Mouse (Mus musculus) frontal cortex, adult 2 months (tissue): ENCODE measurements around the gene Nrxn1. TPM values are rescaled to one million over a fixed set of nuclear protein-coding genes. Genes with fewer than 3 reads are reported as not detected.
A peak's percentile ranks its signal among the peaks of the same experiment; 100 is the strongest.

Experiments
- DNase-seq, 2 experiments: peaks; one replicate each; pipeline ENCODE4 v3.0.0; 2022; ENCODE audit warnings: low spot score in 1 of 2; ENCODE audit errors: extremely low spot score in 1 of 2
- polyA plus RNA-seq: library from polyadenylated mRNA; depleted of rRNA; stranded (reverse); fragments of >200 nt; gene quantifications from 2 replicates; pipeline ENCODE4 v1.2.3, GENCODE M21; 2012

The Nrxn1 gene
- polyA plus RNA-seq, 1 experiment: 196 TPM

DNA sequence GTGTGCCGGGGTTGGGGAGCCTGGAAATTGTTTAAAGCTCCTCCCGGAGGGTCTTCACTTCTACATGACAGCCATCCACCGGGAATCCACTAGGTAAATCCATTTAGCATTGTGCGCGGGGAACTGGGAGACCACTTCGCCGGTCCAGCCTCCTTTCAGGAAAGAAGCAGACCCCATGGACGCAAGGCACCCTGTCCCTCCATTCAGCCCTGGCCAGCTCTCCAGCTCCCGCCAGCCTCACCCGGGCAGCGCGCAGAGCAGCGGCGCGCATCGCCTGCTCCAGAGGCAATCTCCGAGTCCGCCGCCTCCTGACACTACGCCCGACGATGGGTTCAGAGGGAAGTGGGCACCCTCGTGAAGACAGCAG, 637.5 kb downstream of the Nrxn1 start:
- peak in 1 of 2 experiments; percentile 51 for DNase-seq

GRCm38 (mm10) chr17:90454738-90455408, 638.0 kb downstream of the Nrxn1 start:
- DNase-seq: peak in 1 of 2 experiments; percentile 32

DNA sequence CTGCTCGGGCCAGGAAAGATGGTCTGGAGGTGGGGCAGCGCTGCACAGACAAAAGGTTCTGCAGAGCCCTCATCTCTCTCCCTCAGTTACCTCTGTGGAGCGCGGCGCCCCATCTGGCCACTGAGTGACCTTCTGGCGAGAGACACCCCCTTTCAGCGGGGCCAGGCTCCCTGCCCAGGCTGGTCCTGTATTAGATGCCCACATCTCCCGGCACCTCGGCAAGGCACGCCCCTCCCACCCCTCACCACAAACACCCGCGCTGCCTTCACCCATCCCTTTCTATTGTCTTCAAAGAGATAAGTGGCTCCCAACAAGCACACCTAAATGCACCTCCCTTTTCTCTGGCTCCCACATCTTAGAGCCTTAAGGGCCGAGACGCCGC, 638.5 kb downstream of the Nrxn1 start:
- peak in 1 of 2 experiments; percentile 27 for DNase-seq

DNA sequence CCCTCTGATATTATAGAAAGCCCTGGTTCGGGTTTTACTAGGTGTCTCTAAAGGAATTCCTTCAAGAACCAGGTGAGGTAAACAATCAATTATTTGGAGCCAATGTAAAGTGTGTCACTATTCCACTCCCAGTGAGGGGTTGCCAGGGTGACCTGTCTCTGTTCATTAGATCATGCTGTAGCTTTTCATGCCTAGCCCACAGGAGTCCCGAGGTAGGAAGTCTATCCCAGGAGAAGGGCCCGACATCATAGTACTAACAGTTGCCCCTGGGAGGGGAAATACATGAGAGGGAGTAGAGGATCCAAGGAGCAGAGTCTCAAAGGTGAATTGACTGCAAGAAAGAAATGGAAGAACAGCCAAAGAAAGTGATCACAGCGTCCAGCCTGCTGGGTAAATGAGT, 639.6 kb downstream of the Nrxn1 start:
- DNase-seq: no peak

DNA sequence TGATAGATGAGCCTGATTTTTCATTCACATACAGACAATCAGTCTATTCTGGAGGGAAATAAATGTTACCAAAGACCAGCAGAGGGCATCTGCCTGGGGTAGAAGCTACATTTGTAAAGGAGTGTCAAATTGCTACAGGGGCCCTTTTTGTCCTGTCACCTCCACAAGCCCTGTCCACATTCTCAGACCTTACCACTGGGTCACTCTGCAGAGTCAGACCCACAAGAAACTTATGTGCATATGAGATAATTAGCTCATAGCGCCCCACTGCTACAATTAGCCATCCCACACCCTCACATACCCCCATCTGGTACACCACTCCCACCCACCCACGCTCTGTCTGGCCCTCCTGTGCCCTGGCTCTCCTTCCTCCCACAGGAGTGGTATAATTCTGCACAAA, 640.1 kb downstream of the Nrxn1 start:
- peak in 1 of 2 experiments; percentile 52 for DNase-seq

- DNase-seq: peak in 1 of 2 experiments; percentile 54
Observed at GRCm38 (mm10) chr17:90451384-90451783, 641.5 kb downstream of the Nrxn1 start.

- no peak for DNase-seq
Observed at GRCm38 (mm10) chr17:90443067-90443466, 649.8 kb downstream of the Nrxn1 start.

- DNase-seq: peak in 1 of 2 experiments; percentile 54
Observed at GRCm38 (mm10) chr17:90435836-90436235, 657.0 kb downstream of the Nrxn1 start.

- peak in 1 of 2 experiments; percentile 16 for DNase-seq
Observed at GRCm38 (mm10) chr17:90435371-90435770, 657.5 kb downstream of the Nrxn1 start.

DNA sequence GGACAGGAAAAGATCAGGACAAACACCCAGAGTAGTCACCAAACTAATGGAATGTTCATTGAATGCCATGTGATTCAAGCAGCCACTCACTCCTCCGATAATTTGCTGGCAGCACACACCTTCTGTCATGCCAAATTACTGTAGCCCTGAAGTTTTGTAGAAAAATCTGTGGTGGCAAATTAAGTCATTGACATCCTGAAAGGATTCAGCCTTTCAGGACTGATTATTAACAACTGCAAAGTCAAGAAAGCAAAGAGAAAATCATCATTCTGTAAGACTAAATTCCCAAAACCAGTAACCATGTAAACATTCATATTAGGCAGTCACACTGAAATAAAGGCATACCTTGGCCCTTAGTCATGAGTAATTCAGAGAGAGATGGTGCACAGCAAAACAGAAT, 662.7 kb downstream of the Nrxn1 start:
- no peak for DNase-seq

DNA sequence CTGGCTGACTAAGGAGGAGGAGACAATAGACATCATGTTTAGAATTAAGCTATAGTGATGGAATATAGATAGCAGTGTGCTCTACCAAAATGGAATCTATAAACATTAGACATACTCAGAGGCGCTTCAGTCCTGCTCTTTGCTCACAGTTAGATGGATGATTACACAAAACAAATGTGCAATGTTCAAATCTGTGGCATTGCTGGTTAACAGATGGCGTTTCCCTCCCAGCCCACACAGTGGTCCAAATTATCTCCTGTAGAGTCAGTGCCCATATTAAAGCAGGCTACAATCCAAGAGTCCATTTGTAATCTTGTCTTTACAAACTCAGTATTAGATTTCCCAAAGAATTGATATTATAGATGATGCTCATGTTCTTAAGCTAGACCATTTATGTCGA, 666.9 kb downstream of the Nrxn1 start:
- DNase-seq: peak in 1 of 2 experiments; percentile 47

GRCm38 (mm10) chr17:90422591-90422990, 670.3 kb downstream of the Nrxn1 start:
- no peak for DNase-seq

DNA sequence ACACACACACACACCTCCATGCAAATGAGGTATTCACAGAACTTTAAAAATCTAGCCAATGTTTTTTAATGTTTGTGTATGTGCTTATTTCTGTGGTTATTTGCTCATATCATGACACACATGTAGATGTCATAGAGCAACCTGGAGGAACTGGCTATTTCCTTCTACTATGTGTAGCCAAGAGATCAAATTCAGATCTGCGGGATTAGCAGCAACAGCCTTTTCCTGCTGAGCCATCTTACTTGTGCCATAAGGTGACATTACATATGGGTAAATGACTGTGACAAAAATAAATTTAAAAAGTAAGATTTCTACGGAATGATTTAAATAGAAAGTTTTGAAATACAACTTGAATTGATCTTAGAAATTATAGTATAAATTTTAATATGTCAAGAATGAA, 672.1 kb downstream of the Nrxn1 start:
- no peak for DNase-seq

GRCm38 (mm10) chr17:90419615-90420014, 673.3 kb downstream of the Nrxn1 start:
- no peak for DNase-seq

DNA sequence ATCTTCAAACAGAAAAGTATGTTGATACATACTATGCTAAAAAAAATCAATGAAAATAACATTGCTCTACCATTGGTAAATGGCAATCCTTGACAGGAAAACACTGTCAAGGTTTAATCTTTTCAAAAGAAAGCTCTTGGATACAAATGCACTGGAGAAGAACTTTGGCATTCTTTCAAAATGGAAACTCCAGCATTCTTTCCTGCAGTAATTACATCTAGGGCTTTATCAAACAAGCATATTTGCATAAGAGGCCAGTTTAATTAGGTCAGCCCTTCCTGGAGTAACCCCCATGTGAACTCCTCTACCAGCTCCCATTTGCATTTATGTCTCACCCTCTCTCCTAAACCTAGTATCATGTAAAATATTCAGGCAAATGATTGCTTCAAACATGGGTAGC, 696.5 kb downstream of the Nrxn1 start:
- DNase-seq: no peak

DNA sequence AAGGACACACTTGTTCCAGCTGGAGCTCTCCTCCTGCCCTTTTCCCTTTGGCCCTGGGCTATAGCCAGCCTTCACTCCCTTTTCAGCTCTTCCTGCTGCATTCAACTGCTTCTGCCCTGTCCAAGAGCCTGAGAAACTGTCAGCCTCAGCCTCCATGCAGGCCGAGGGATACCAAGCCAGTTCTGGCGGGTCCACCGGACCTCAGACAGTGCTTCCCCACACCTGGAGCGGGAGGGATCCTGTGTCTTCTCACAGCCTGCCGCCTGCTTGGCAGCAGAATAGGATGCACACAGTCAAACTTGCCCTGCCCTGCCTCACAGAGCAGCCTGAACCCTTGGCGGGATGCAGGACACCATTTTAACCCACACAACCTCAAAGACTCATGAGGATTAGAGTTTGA, 698.3 kb downstream of the Nrxn1 start:
- DNase-seq: no peak

DNA sequence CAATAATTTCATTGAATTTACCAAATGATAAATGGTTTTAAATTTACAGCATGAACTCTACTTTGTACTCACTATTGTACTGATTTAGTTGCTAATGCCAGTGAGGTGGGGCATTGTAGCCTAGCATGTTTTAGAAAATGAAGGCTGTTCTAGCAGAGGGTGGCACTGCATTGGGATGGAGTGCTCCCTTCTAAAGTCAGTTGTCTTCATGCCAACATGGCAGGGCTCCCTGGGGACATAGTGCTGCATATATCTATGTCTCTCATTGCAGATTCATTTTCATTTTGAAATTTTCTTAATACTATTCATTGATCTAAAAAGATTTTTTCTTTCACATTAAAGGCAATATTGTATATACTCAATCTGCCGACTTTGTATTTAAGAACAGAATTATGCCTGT, 700.1 kb downstream of the Nrxn1 start:
- no peak for DNase-seq

GRCm38 (mm10) chr17:90390316-90391212, 702.3 kb downstream of the Nrxn1 start:
- peak in 1 of 2 experiments; percentile 26 for DNase-seq

DNA sequence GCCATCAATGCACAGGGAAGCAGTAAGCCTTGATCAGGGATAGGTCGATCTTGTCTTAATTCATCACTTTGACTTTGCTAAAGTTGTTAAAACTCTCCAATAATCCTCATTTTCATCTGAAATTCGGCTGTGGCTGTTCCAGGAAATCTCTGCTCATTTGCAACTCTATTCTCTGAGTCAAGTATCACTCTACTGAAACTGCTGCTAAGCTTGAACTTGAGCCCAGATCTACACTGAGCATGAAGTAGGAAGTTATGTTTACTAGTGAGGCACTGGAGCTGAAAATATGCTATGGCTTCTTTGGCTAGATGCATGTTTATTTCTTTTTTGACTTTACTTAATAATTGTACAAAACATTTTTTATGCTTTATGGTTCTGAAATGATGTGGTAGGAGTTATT, 708.0 kb downstream of the Nrxn1 start:
- peak in 1 of 2 experiments; percentile 59 for DNase-seq

- no peak for DNase-seq
Observed at GRCm38 (mm10) chr17:90382496-90383443, 710.1 kb downstream of the Nrxn1 start.

DNA sequence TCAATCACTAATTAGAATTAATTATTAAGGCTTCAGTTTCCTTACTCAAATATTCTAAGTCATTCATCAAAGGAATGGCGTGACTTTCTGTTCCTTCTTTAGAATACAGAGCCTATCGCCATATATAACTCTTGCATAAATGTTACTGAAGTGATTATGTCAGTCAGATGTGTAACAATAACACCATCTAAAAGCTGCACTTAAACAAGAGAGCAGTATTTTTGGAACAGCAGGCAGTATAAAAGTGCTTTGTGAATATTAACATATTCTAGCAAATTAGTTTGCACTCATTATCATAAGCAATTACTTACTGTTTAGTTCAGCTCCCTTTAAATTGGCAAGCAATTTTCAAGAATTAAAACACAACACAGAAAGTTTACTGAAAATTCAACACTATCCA, 716.3 kb downstream of the Nrxn1 start:
- DNase-seq: no peak
